Mouse (Mus musculus): Measurements from ENCODE around the gene Gm5797. TPM values are rescaled to one million over a fixed set of nuclear protein-coding genes. Genes with fewer than 3 reads are reported as not detected.
"Not testable (repeated sequence)": the region's sequence is repeated elsewhere in the genome, so short reads cannot be mapped to it uniquely, and the experiment has no call there.

The Gm5797 gene
- not detected in 2 replicates for polyA plus RNA-seq (2012; rRNA removed)

GRCm38 (mm10) chr14:7332295-7332694 lies at the start of gene Gm5797:
Gene Gm5797, minus strand, starts transcription at chr14:7332395.
- no CpG with 5 or more reads among the region's 1 CpGs for WGBS
- H3K36me3 ChIP-seq (ENCODE audit: control insufficient read depth, insufficient read depth, low read length); H3K4me1 ChIP-seq (ENCODE audit: control insufficient read depth, insufficient read depth, low read length); DNase-seq; H3K4me3 ChIP-seq (ENCODE audit: insufficient read depth, low read depth, low read length); H3K27me3 ChIP-seq (replicated peaks; ENCODE audit: control insufficient read depth, insufficient read depth, low read length); H3K27ac ChIP-seq (ENCODE audit: insufficient read depth, low read depth, low read length): not testable (repeated sequence)

- H3K4me3 ChIP-seq (ENCODE audit: insufficient read depth, low read depth, low read length); H3K27me3 ChIP-seq (replicated peaks; ENCODE audit: control insufficient read depth, insufficient read depth, low read length); DNase-seq; H3K27ac ChIP-seq (ENCODE audit: insufficient read depth, low read depth, low read length); H3K4me1 ChIP-seq (ENCODE audit: control insufficient read depth, insufficient read depth, low read length); H3K36me3 ChIP-seq (ENCODE audit: control insufficient read depth, insufficient read depth, low read length): not testable (repeated sequence)
- WGBS, result 85% methylated on average over 3 of the region's 3 CpGs
Observed at GRCm38 (mm10) chr14:7365034-7365433, 32.8 kb upstream of the Gm5797 start, which contains the start of gene Gm8374. Gene Gm8374, minus strand, starts transcription at chr14:7365134.

GRCm38 (mm10) chr14:7315093-7315492 lies 17.1 kb downstream of the Gm5797 start:
- under 1% methylated on average over 15 of the region's 19 CpGs for WGBS
- not testable (repeated sequence) for H3K36me3 ChIP-seq (ENCODE audit: control insufficient read depth, insufficient read depth, low read length); H3K27me3 ChIP-seq (replicated peaks; ENCODE audit: control insufficient read depth, insufficient read depth, low read length); DNase-seq; H3K4me3 ChIP-seq (ENCODE audit: insufficient read depth, low read depth, low read length); H3K27ac ChIP-seq (ENCODE audit: insufficient read depth, low read depth, low read length); H3K4me1 ChIP-seq (ENCODE audit: control insufficient read depth, insufficient read depth, low read length)

- not testable (repeated sequence) for H3K27me3 ChIP-seq (replicated peaks; ENCODE audit: control insufficient read depth, insufficient read depth, low read length); DNase-seq; H3K36me3 ChIP-seq (ENCODE audit: control insufficient read depth, insufficient read depth, low read length); H3K4me1 ChIP-seq (ENCODE audit: control insufficient read depth, insufficient read depth, low read length); H3K4me3 ChIP-seq (ENCODE audit: insufficient read depth, low read depth, low read length); H3K27ac ChIP-seq (ENCODE audit: insufficient read depth, low read depth, low read length)
- 2% methylated on average over 19 of the region's 35 CpGs for WGBS
Observed at GRCm38 (mm10) chr14:7314661-7315060, 17.5 kb downstream of the Gm5797 start, which contains the start of gene Gm3739. Gene Gm3739, minus strand, starts transcription at chr14:7315049.

Other genes starting within 250 kb of the Gm5797 start
- not detected in 2 replicates for gene Gm3696, start 231.8 kb downstream of the Gm5797 start, polyA plus RNA-seq (2012; rRNA removed)
- gene Gm6676, start 207.0 kb downstream of the Gm5797 start, polyA plus RNA-seq (2012; rRNA removed), result not detected in 2 replicates
- 0.14 TPM in 1 of 2 replicates, not detected in the other for gene Gm3512, start 157.9 kb downstream of the Gm5797 start, polyA plus RNA-seq (2012; rRNA removed)
- not detected in 2 replicates for gene Gm16434, start 137.9 kb downstream of the Gm5797 start, polyA plus RNA-seq (2012; rRNA removed)
- not detected in 2 replicates for gene Gm3727, start 67.7 kb downstream of the Gm5797 start, polyA plus RNA-seq (2012; rRNA removed)
- not detected in 2 replicates for gene Gm3739, start 17.3 kb downstream of the Gm5797 start, polyA plus RNA-seq (2012; rRNA removed)
- gene Gm8374, start 32.7 kb upstream of the Gm5797 start, polyA plus RNA-seq (2012; rRNA removed), result not detected in 2 replicates
- not detected in 2 replicates for gene Gm3755, start 118.5 kb upstream of the Gm5797 start, polyA plus RNA-seq (2012; rRNA removed)
- not detected in 2 replicates for gene Gm3752, start 151.4 kb upstream of the Gm5797 start, polyA plus RNA-seq (2012; rRNA removed)
- gene Gm3558, start 236.2 kb upstream of the Gm5797 start, polyA plus RNA-seq (2012; rRNA removed), result not detected in 2 replicates